8 mouse cellular contexts compared by ENCODE assay signal in genomic region chr2:49452451-49453081, GRCm38 (mm10). TPM values are rescaled to one million over a fixed set of nuclear protein-coding genes. Genes with fewer than 3 reads are reported as not detected.
DNase-seq lines count a peak whose midpoint lies in the region; ATAC-seq and TF ChIP-seq lines count a peak whose summit lies in the region.

No protein-coding gene starts in this region.

- no peak for TF ChIP-seq POLR2A in CH12.LX (IDR thresholded peaks at IDR 0.05; ENCODE audit: low read depth, low read length)

- H3K27ac ChIP-seq in CH12.LX (ENCODE audit: insufficient read depth, low read depth), result peak overlapping the region; percentile 27; the same call in 1 of the 2 replicates
- peak overlapping the region; percentile 29 to 99 for H3K27ac ChIP-seq in heart, embryonic 14.5 days (replicated peaks in 1 of 2; ENCODE audit: control insufficient read depth in 1 of 2, insufficient read depth in 1 of 2, low read depth in 2 of 2, low read length in 2 of 2)
- H3K27ac ChIP-seq in liver, embryonic 13.5 days, result peak overlapping the region; percentile 96
- peak overlapping the region; percentile 56; the same call in 1 of the 2 replicates for H3K27ac ChIP-seq in stomach, embryonic 14.5 days (ENCODE audit: low read length)

- H3K36me3 ChIP-seq in CH12.LX (replicated peaks in 1 of 2; ENCODE audit: control insufficient read depth in 1 of 2, insufficient read depth in 1 of 2, low read length in 1 of 2), result no peaks in the 10 kb centered on the region
- no peaks in the 10 kb centered on the region for H3K36me3 ChIP-seq in heart, embryonic 14.5 days (ENCODE audit: control insufficient read depth, insufficient read depth, low read length)
- H3K36me3 ChIP-seq in liver, embryonic 13.5 days, result no peaks in the 10 kb centered on the region
- H3K36me3 ChIP-seq in stomach, embryonic 14.5 days (ENCODE audit: control insufficient read depth, insufficient read depth, low read length), result no peaks in the 10 kb centered on the region

- DNase-seq in CH12.LX (ENCODE audit: extremely low read depth), result peak; percentile 86
- DNase-seq in c-Kit-positive CD71-negative TER-119-negative erythroid progenitor cells, embryonic 14.5 days (ENCODE audit: low read depth), result peak; percentile 69
- peak; percentile 68 for DNase-seq in fibroblast of lung, adult 2 months (ENCODE audit: low read depth)
- DNase-seq in kidney, postnatal 14 days, result peak; percentile 80
- DNase-seq in liver, embryonic 13.5 days, result peak; percentile 72
- DNase-seq in natural killer cell, adult 2 months (ENCODE audit: low spot score in 2 of 2), result peak; percentile 75 to 77

- no peaks in the 10 kb centered on the region for H3K9me3 ChIP-seq in CH12.LX (replicated peaks; ENCODE audit: low read length)
- no peaks in the 10 kb centered on the region for H3K9me3 ChIP-seq in heart, embryonic 14.5 days (ENCODE audit: control insufficient read depth, low read length)
- H3K9me3 ChIP-seq in liver, embryonic 13.5 days (replicated peaks), result no peaks in the 10 kb centered on the region
- H3K9me3 ChIP-seq in stomach, embryonic 14.5 days (ENCODE audit: control insufficient read depth, low read depth, low read length), result no peaks in the 10 kb centered on the region

- in situ Hi-C loops in CH12.LX (cut with MboI; ENCODE audit: low pct_ligation_motif_present, low pct_unique_long_range_greater_than_20kb, low sequenced_read_pairs), result loop anchor here (5.0 kb wide), 1 partner anchor 40 kb away; no protein-coding TSS in a partner anchor

- dilution Hi-C loops in CH12.LX (cut with MboI; ENCODE audit: extremely low pct_ligation_motif_present, extremely low pct_unique_long_range_greater_than_20kb, low sequenced_read_pairs), result no loop called here

- no peak for TF ChIP-seq EP300 in CH12.LX (IDR thresholded peaks at IDR 0.05; ENCODE audit: low read length)

- no peak for ATAC-seq in heart, embryonic 14.5 days (ENCODE audit: insufficient number of reproducible peaks, insufficient read depth, low FRiP score, low read depth)
- peak; percentile 68 for ATAC-seq in liver, embryonic 13.5 days (ENCODE audit: low read depth)
- peak; percentile 33 for ATAC-seq in stomach, embryonic 14.5 days (ENCODE audit: insufficient number of reproducible peaks, insufficient read depth, low FRiP score, low read depth)

- H3K79me2 ChIP-seq in CH12.LX (replicated peaks; ENCODE audit: control insufficient read depth, extremely low read depth, insufficient read depth, poor library complexity, severe bottlenecking), result peaks cover 39% of the 10 kb centered on the region

- H3K4me2 ChIP-seq in CH12.LX (ENCODE audit: insufficient read depth, low read depth, poor library complexity, severe bottlenecking), result peak overlapping the region; percentile 67; the same call in 1 of the 2 replicates
- H3K4me2 ChIP-seq in heart, embryonic 14.5 days (ENCODE audit: low read length), result peak overlapping the region; percentile 91
- H3K4me2 ChIP-seq in liver, embryonic 13.5 days, result peak overlapping the region; percentile 91
- peak overlapping the region; percentile 63 for H3K4me2 ChIP-seq in stomach, embryonic 14.5 days (replicated peaks; ENCODE audit: low read depth, low read length)

- H3K27me3 ChIP-seq in CH12.LX (replicated peaks), result peaks cover 16% of the 10 kb centered on the region
- H3K27me3 ChIP-seq in heart, embryonic 14.5 days (ENCODE audit: control insufficient read depth, insufficient read depth, low read length), result no peaks in the 10 kb centered on the region
- 0 out of 2 replicates have a peak, but pooled peaks cover 5% of the 10 kb centered on the region for H3K27me3 ChIP-seq in liver, embryonic 13.5 days
- H3K27me3 ChIP-seq in stomach, embryonic 14.5 days (ENCODE audit: control insufficient read depth, insufficient read depth, low read length), result no peaks in the 10 kb centered on the region

- TF ChIP-seq CTCF in CH12.LX (conservative IDR thresholded peaks at IDR 0.05 in 1 of 2, IDR thresholded peaks at IDR 0.05 in 1 of 2; ENCODE audit: low read depth in 2 of 2, low read length in 2 of 2), result no peak

- H3K4me1 ChIP-seq in CH12.LX (ENCODE audit: control insufficient read depth in 1 of 2, insufficient read depth in 2 of 2), result peaks cover 0 to 16% of the 10 kb centered on the region in 2 experiments; a peak in 2 of 4 replicates
- peaks cover 2 to 13% of the 10 kb centered on the region in 2 experiments; a peak in 3 of 4 replicates for H3K4me1 ChIP-seq in heart, embryonic 14.5 days (ENCODE audit: control insufficient read depth in 2 of 2, insufficient read depth in 2 of 2, low read length in 2 of 2)
- peaks cover 32% of the 10 kb centered on the region for H3K4me1 ChIP-seq in liver, embryonic 13.5 days (replicated peaks)
- no peaks in the 10 kb centered on the region for H3K4me1 ChIP-seq in stomach, embryonic 14.5 days (ENCODE audit: control insufficient read depth, insufficient read depth, low read length)

- WGBS in heart, embryonic 14.5 days, result under 1% methylated on average over 37 of the region's 37 CpGs
- under 1% methylated on average over 37 of the region's 37 CpGs for WGBS in liver, embryonic 13.5 days (ENCODE audit: insufficient replicate concordance)
- 1% methylated on average over 37 of the region's 37 CpGs for WGBS in stomach, embryonic 14.5 days

- H3K4me3 ChIP-seq in CH12.LX (replicated peaks in 1 of 3; ENCODE audit: low read depth in 2 of 3, low read length in 2 of 3, poor library complexity in 1 of 3), result peak overlapping the region; percentile 78 to 94 (median 84)
- peak overlapping the region; percentile 79 to 97 for H3K4me3 ChIP-seq in heart, embryonic 14.5 days (ENCODE audit: control insufficient read depth in 1 of 2, insufficient read depth in 1 of 2, low read depth in 1 of 2, low read length in 2 of 2)
- peak overlapping the region; percentile 90 for H3K4me3 ChIP-seq in liver, embryonic 13.5 days (replicated peaks)
- peak overlapping the region; percentile 91 for H3K4me3 ChIP-seq in stomach, embryonic 14.5 days (ENCODE audit: low read depth, low read length)

- peak overlapping the region; percentile 50 for H3K9ac ChIP-seq in CH12.LX (ENCODE audit: insufficient read depth, low read depth)
- H3K9ac ChIP-seq in heart, embryonic 14.5 days (ENCODE audit: low read length), result peak overlapping the region; percentile 98
- peak overlapping the region; percentile 90 for H3K9ac ChIP-seq in liver, embryonic 13.5 days
- peak overlapping the region; percentile 93 for H3K9ac ChIP-seq in stomach, embryonic 14.5 days (replicated peaks; ENCODE audit: low read depth, low read length)

- TF ChIP-seq RAD21 in CH12.LX (IDR thresholded peaks at IDR 0.05; ENCODE audit: low read depth, low read length), result no peak

TF ChIP-seq in CH12.LX, 34 proteins besides CTCF, POLR2A, EP300 and RAD21:
- TF ChIP-seq ELF1 (IDR thresholded peaks at IDR 0.05; ENCODE audit: low read depth, low read length) (peak; percentile 78), JUN (IDR thresholded peaks at IDR 0.05; ENCODE audit: insufficient read depth, low read depth, low read length) (no peak), SIN3A (IDR thresholded peaks at IDR 0.05; ENCODE audit: low read length) (peak; percentile 94), MXI1 (IDR thresholded peaks at IDR 0.05; ENCODE audit: low read depth, low read length) (peak; percentile 61; the same call in 1 of the 2 replicates)

RNA-seq across cellular contexts. Expression of gene Epc2, which starts 1.3 kb away (rescaled TPM):
- total RNA-seq in CH12.LX (2012; rRNA removed), result 10.5 and 11.5 TPM in 2 replicates
- total RNA-seq in CH12.LX (2014; rRNA removed), result 19.2 and 20.2 TPM in 2 replicates
- 20.3 and 22.8 TPM in 2 replicates for polyA plus RNA-seq in CH12.LX (2012; ENCODE audit: insufficient read length, low read depth)
- polyA plus RNA-seq in heart, embryonic 14.5 days (2014; fragmentation: Nextera tagmentation; extraction: Ambion mirVana), result 6.6 and 7.3 TPM in 2 replicates
- 2.1 and 2.3 TPM in 2 replicates for polyA plus RNA-seq in liver, embryonic 13.5 days (2015; fragmentation: Nextera tagmentation; extraction: Ambion mirVana)
- polyA plus RNA-seq in stomach, embryonic 14.5 days (2014; fragmentation: Nextera tagmentation; extraction: Ambion mirVana), result 12.9 and 13.8 TPM in 2 replicates

Comparison
In these comparisons a context has a peak if more than half of its experiments do, and no peak if none do; other contexts are left out.
1. H3K27ac ChIP-seq: peak in every context shown above with its lines; median percentile 96 in liver, embryonic 13.5 days; 64 in heart, embryonic 14.5 days; 56 in stomach, embryonic 14.5 days; 27 in CH12.LX.